In genomic region chr4:59261582-59261981, GRCm38 (mm10) we compare ENCODE assay signal across 8 mouse cellular contexts.
A peak's percentile ranks its signal among the peaks of the same experiment; 100 is the strongest.
DNase-seq lines count a peak whose midpoint lies in the region; ATAC-seq and TF ChIP-seq lines count a peak whose summit lies in the region.
"Not testable (repeated sequence)": the region's sequence is repeated elsewhere in the genome, so short reads cannot be mapped to it uniquely, and the experiment has no call there.

No protein-coding gene starts in this region.

- not testable (repeated sequence) for H3K4me2 ChIP-seq in CH12.LX (ENCODE audit: insufficient read depth, low read depth, poor library complexity, severe bottlenecking); intestine, embryonic 16.5 days (ENCODE audit: low read depth, low read length); liver, embryonic 12.5 days; liver, embryonic 15.5 days

- dilution Hi-C loops in CH12.LX (cut with MboI; ENCODE audit: extremely low pct_ligation_motif_present, extremely low pct_unique_long_range_greater_than_20kb, low sequenced_read_pairs), result not testable (repeated sequence)

- not testable (repeated sequence) for ATAC-seq in intestine, embryonic 16.5 days; liver, embryonic 12.5 days; liver, embryonic 15.5 days (ENCODE audit: insufficient read depth)

- H3K4me1 ChIP-seq in CH12.LX (ENCODE audit: control insufficient read depth in 1 of 2, insufficient read depth in 2 of 2), result peaks cover 17 to 70% of the 10 kb centered on the region in 2 experiments
- H3K4me1 ChIP-seq in MEL (ENCODE audit: control insufficient read depth in 1 of 2, insufficient read depth in 2 of 2, low read length in 2 of 2), result peaks cover 6 to 15% of the 10 kb centered on the region in 2 experiments
- H3K4me1 ChIP-seq in brown adipose tissue, adult 24 weeks (ENCODE audit: control insufficient read depth, insufficient read depth, insufficient read length, low read length), result peaks cover 22% of the 10 kb centered on the region; the same call in 1 of the 2 replicates
- not testable (repeated sequence) for H3K4me1 ChIP-seq in intestine, embryonic 16.5 days (ENCODE audit: control insufficient read depth, insufficient read depth, low read length)
- H3K4me1 ChIP-seq in liver, embryonic 12.5 days, result peaks cover 61% of the 10 kb centered on the region
- peaks cover 54% of the 10 kb centered on the region for H3K4me1 ChIP-seq in liver, embryonic 15.5 days (replicated peaks)
- H3K4me1 ChIP-seq in small intestine, adult 2 months (ENCODE audit: control insufficient read depth, insufficient read depth, insufficient read length, low read length), result peaks cover 36% of the 10 kb centered on the region
- peaks cover 50% of the 10 kb centered on the region for H3K4me1 ChIP-seq in thymus, adult 2 months (replicated peaks; ENCODE audit: control insufficient read depth, insufficient read depth, low read length)

- 82% methylated on average over 8 of the region's 10 CpGs for WGBS in intestine, embryonic 16.5 days
- 74% methylated on average over 3 of the region's 10 CpGs for WGBS in liver, embryonic 12.5 days (ENCODE audit: insufficient replicate concordance)
- 60% methylated on average over 9 of the region's 10 CpGs for WGBS in liver, embryonic 15.5 days (ENCODE audit: insufficient replicate concordance)
- 75% methylated on average over 5 of the region's 10 CpGs for WGBS in small intestine, adult 2 months
- 61% methylated on average over 10 of the region's 10 CpGs for WGBS in thymus, adult 2 months

- TF ChIP-seq POLR2A in CH12.LX (IDR thresholded peaks at IDR 0.05; ENCODE audit: low read depth, low read length); MEL (IDR thresholded peaks at IDR 0.05; ENCODE audit: control insufficient read depth in 1 of 2, insufficient read depth in 1 of 2, low read depth in 1 of 2, low read length in 2 of 2, poor library complexity in 1 of 2); small intestine, adult 2 months (IDR thresholded peaks at IDR 0.05; ENCODE audit: low read depth, low read length); thymus, adult 2 months (IDR thresholded peaks at IDR 0.05; ENCODE audit: control insufficient read depth, extremely low read depth, insufficient read depth, low read length, poor library complexity): not testable (repeated sequence)

- not testable (repeated sequence) for H3K27ac ChIP-seq in CH12.LX (ENCODE audit: insufficient read depth, low read depth); MEL (ENCODE audit: control insufficient read depth, low read depth, low read length)
- 0 out of 2 replicates have a peak overlapping the region, but pooled peaks have one; percentile 19 for H3K27ac ChIP-seq in brown adipose tissue, adult 24 weeks (replicated peaks; ENCODE audit: low read depth, low read length)
- H3K27ac ChIP-seq in intestine, embryonic 16.5 days (ENCODE audit: low read length), result 0 out of 2 replicates have a peak overlapping the region, but pooled peaks have one; percentile 58
- H3K27ac ChIP-seq in liver, embryonic 12.5 days, result 0 out of 2 replicates have a peak overlapping the region, but pooled peaks have one; percentile 11
- H3K27ac ChIP-seq in liver, embryonic 15.5 days (replicated peaks), result 0 out of 2 replicates have a peak overlapping the region, but pooled peaks have one; percentile 11
- H3K27ac ChIP-seq in small intestine, adult 2 months (ENCODE audit: insufficient read depth, low read depth, low read length), result peak overlapping the region; percentile 99
- H3K27ac ChIP-seq in thymus, adult 2 months (ENCODE audit: control insufficient read depth, insufficient read depth, low read length), result peak overlapping the region; percentile 91; the same call in 1 of the 2 replicates

- not testable (repeated sequence) for H3K4me3 ChIP-seq in CH12.LX (replicated peaks in 1 of 3; ENCODE audit: low read depth in 2 of 3, low read length in 2 of 3, poor library complexity in 1 of 3); MEL (ENCODE audit: control insufficient read depth in 1 of 2, insufficient read depth in 1 of 2, low read depth in 2 of 2, low read length in 2 of 2); brown adipose tissue, adult 24 weeks (ENCODE audit: insufficient read depth, low read depth, low read length); intestine, embryonic 16.5 days (ENCODE audit: low read length); liver, embryonic 12.5 days; liver, embryonic 15.5 days (replicated peaks); small intestine, adult 2 months (ENCODE audit: low read depth, low read length); thymus, adult 2 months (ENCODE audit: control insufficient read depth, insufficient read depth, low read length)

- H3K9me3 ChIP-seq in CH12.LX (replicated peaks; ENCODE audit: low read length); MEL (replicated peaks; ENCODE audit: insufficient read depth, low read length); intestine, embryonic 16.5 days (ENCODE audit: control insufficient read depth, low read length); liver, embryonic 12.5 days (replicated peaks); liver, embryonic 15.5 days (replicated peaks): not testable (repeated sequence)

- not testable (repeated sequence) for TF ChIP-seq RAD21 in CH12.LX (IDR thresholded peaks at IDR 0.05; ENCODE audit: low read depth, low read length); MEL (IDR thresholded peaks at IDR 0.05; ENCODE audit: low read depth, low read length)

- not testable (repeated sequence) for H3K36me3 ChIP-seq in CH12.LX (replicated peaks in 1 of 2; ENCODE audit: control insufficient read depth in 1 of 2, insufficient read depth in 1 of 2, low read length in 1 of 2); MEL (ENCODE audit: control insufficient read depth in 1 of 2, insufficient read depth in 2 of 2, low read length in 2 of 2); intestine, embryonic 16.5 days (ENCODE audit: control insufficient read depth, insufficient read depth, low read length); liver, embryonic 12.5 days; liver, embryonic 15.5 days (replicated peaks); small intestine, adult 2 months (ENCODE audit: control insufficient read depth, insufficient read depth, low read length); thymus, adult 2 months (ENCODE audit: control insufficient read depth, insufficient read depth, low read length)

- not testable (repeated sequence) for DNase-seq in CH12.LX (ENCODE audit: extremely low read depth); MEL (ENCODE audit: low read depth, low spot score); thymus, adult 2 months

- not testable (repeated sequence) for H3K79me2 ChIP-seq in CH12.LX (replicated peaks; ENCODE audit: control insufficient read depth, extremely low read depth, insufficient read depth, poor library complexity, severe bottlenecking); MEL (ENCODE audit: control insufficient read depth, insufficient read depth, low read length, poor library complexity)

- TF ChIP-seq CTCF in CH12.LX (conservative IDR thresholded peaks at IDR 0.05 in 1 of 2, IDR thresholded peaks at IDR 0.05 in 1 of 2; ENCODE audit: low read depth in 2 of 2, low read length in 2 of 2); MEL (IDR thresholded peaks at IDR 0.05 in 2 of 3, conservative IDR thresholded peaks at IDR 0.05 in 1 of 3; ENCODE audit: control insufficient read depth in 1 of 3, insufficient read depth in 1 of 3, low read depth in 2 of 3, low read length in 3 of 3, poor library complexity in 1 of 3, severe bottlenecking in 1 of 3); small intestine, adult 2 months (IDR thresholded peaks at IDR 0.05; ENCODE audit: extremely low read depth, insufficient read length, insufficient replicate concordance, low read depth, low read length); thymus, adult 2 months (IDR thresholded peaks at IDR 0.05; ENCODE audit: borderline replicate concordance, control insufficient read depth, extremely low read depth, insufficient read depth, low read length, poor library complexity): not testable (repeated sequence)

- H3K27me3 ChIP-seq in CH12.LX (replicated peaks); MEL (ENCODE audit: control insufficient read depth in 1 of 2, insufficient read depth in 2 of 2, low read length in 2 of 2); intestine, embryonic 16.5 days (replicated peaks; ENCODE audit: control insufficient read depth, insufficient read depth, low read length); liver, embryonic 12.5 days (replicated peaks); liver, embryonic 15.5 days; small intestine, adult 2 months (ENCODE audit: control insufficient read depth, insufficient read depth, low read length); thymus, adult 2 months (ENCODE audit: control insufficient read depth, insufficient read depth, low read length): not testable (repeated sequence)

- not testable (repeated sequence) for TF ChIP-seq EP300 in CH12.LX (IDR thresholded peaks at IDR 0.05; ENCODE audit: low read length); MEL (IDR thresholded peaks at IDR 0.05; ENCODE audit: low read depth in 1 of 2, low read length in 2 of 2)

- H3K9ac ChIP-seq in CH12.LX (ENCODE audit: insufficient read depth, low read depth); MEL (ENCODE audit: control insufficient read depth, low read depth, low read length, poor library complexity, severe bottlenecking); intestine, embryonic 16.5 days (ENCODE audit: low read depth, low read length); liver, embryonic 12.5 days; liver, embryonic 15.5 days: not testable (repeated sequence)

- in situ Hi-C loops in CH12.LX (cut with MboI; ENCODE audit: low pct_ligation_motif_present, low pct_unique_long_range_greater_than_20kb, low sequenced_read_pairs), result not testable (repeated sequence)

TF ChIP-seq in CH12.LX, 34 proteins besides CTCF, POLR2A, EP300 and RAD21:
- TF ChIP-seq ZNF384 (IDR thresholded peaks at IDR 0.05; ENCODE audit: low read depth, low read length), result peak; percentile 75

TF ChIP-seq in MEL, 35 proteins besides CTCF, POLR2A, EP300 and RAD21:
- peak; percentile 59; the same call in 1 of the 2 replicates for TF ChIP-seq ZNF384 (IDR thresholded peaks at IDR 0.05; ENCODE audit: low read depth, low read length)
